ENCODE assay signal across 9 mouse cellular contexts in genomic region chr9:65179817-65180624, GRCm38 (mm10). TPM values are rescaled to one million over a fixed set of nuclear protein-coding genes. Genes with fewer than 3 reads are reported as not detected.
DNase-seq lines count a peak whose midpoint lies in the region; ATAC-seq lines count a peak whose summit lies in the region.
"Had no signal": no experiment of that assay in that cellular context is flagged by ENCODE, and none has a peak within 500 bp of the region (broad histone marks: within the 10 kb centered on the region; RNA-seq: fewer than 3 reads in every experiment).

No protein-coding gene starts in this region.

- ATAC-seq in hindbrain, embryonic 11.5 days (ENCODE audit: low FRiP score), result no peak
- ATAC-seq in midbrain, embryonic 11.5 days (ENCODE audit: low FRiP score), result no peak
- ATAC-seq in inflammation-experienced regulatory T-cells, adult 6 months, result no peak
- no peak for ATAC-seq in frontal cortex, adult (ENCODE audit: low TSS enrichment)

- no peak for DNase-seq in heart, embryonic 10.5 days (ENCODE audit: low spot score)
- no peak for DNase-seq in heart, postnatal 25 days (ENCODE audit: low spot score)
- DNase-seq in ES-CJ7 (ENCODE audit: low read depth, low spot score), result peak; percentile 72
- no peak for DNase-seq in hindbrain, embryonic 11.5 days (ENCODE audit: low spot score)
- peak; percentile 90 for DNase-seq in midbrain, embryonic 11.5 days (ENCODE audit: low spot score, missing footprints)
- DNase-seq in right cerebral cortex, postnatal 36 days (ENCODE audit: low spot score in 2 of 2), result no peak
- DNase-seq: adrenal gland, postnatal 14 days had no signal

- intact Hi-C loops in heart, postnatal 25 days (cut with DNase I), result no loop called here

- peak overlapping the region; percentile 37 for H3K4me3 ChIP-seq in heart, embryonic 10.5 days
- no peak overlapping the region for H3K4me3 ChIP-seq in hindbrain, embryonic 11.5 days (ENCODE audit: low read depth, low read length)
- no peak overlapping the region for H3K4me3 ChIP-seq in midbrain, embryonic 11.5 days (ENCODE audit: low read depth, low read length)

- H3K36me3 ChIP-seq in heart, embryonic 10.5 days, result peaks cover 33% of the 10 kb centered on the region
- H3K36me3 ChIP-seq in hindbrain, embryonic 11.5 days (ENCODE audit: control insufficient read depth, insufficient read depth, low read length), result peaks cover 22% of the 10 kb centered on the region; the same call in 1 of the 2 replicates
- H3K36me3 ChIP-seq in midbrain, embryonic 11.5 days (ENCODE audit: control insufficient read depth, insufficient read depth, low read length), result peaks cover 28% of the 10 kb centered on the region

- H3K27me3 ChIP-seq in heart, embryonic 10.5 days (ENCODE audit: insufficient read depth, poor library complexity, severe bottlenecking), result 0 out of 2 replicates have a peak, but pooled peaks cover 31% of the 10 kb centered on the region
- no peaks in the 10 kb centered on the region for H3K27me3 ChIP-seq in hindbrain, embryonic 11.5 days (ENCODE audit: control insufficient read depth, insufficient read depth, low read length)
- no peaks in the 10 kb centered on the region for H3K27me3 ChIP-seq in midbrain, embryonic 11.5 days (ENCODE audit: control insufficient read depth, insufficient read depth, low read length)

- H3K9me3 ChIP-seq in heart, embryonic 10.5 days, result no peaks in the 10 kb centered on the region
- no peaks in the 10 kb centered on the region for H3K9me3 ChIP-seq in hindbrain, embryonic 11.5 days (ENCODE audit: control insufficient read depth, low read length)
- H3K9me3 ChIP-seq in midbrain, embryonic 11.5 days (ENCODE audit: control insufficient read depth, low read length), result no peaks in the 10 kb centered on the region

- H3K9ac ChIP-seq in hindbrain, embryonic 11.5 days (ENCODE audit: low read depth, low read length), result peak overlapping the region; percentile 36
- H3K9ac ChIP-seq in midbrain, embryonic 11.5 days (ENCODE audit: low read length), result peak overlapping the region; percentile 46

- no peak overlapping the region for H3K4me2 ChIP-seq in hindbrain, embryonic 11.5 days (replicated peaks; ENCODE audit: low read depth, low read length)
- no peak overlapping the region for H3K4me2 ChIP-seq in midbrain, embryonic 11.5 days

- peaks cover 61% of the 10 kb centered on the region for H3K4me1 ChIP-seq in heart, embryonic 10.5 days
- peaks cover 60% of the 10 kb centered on the region for H3K4me1 ChIP-seq in hindbrain, embryonic 11.5 days (replicated peaks; ENCODE audit: control insufficient read depth, insufficient read depth, low read length)
- H3K4me1 ChIP-seq in midbrain, embryonic 11.5 days (ENCODE audit: control insufficient read depth, insufficient read depth, low read length), result peaks cover 75% of the 10 kb centered on the region

- 23% methylated on average over 17 of the region's 17 CpGs for WGBS in heart, embryonic 10.5 days
- WGBS in hindbrain, embryonic 11.5 days, result 19% methylated on average over 17 of the region's 17 CpGs
- 18% methylated on average over 17 of the region's 17 CpGs for WGBS in midbrain, embryonic 11.5 days

- H3K27ac ChIP-seq in heart, embryonic 10.5 days, result peak overlapping the region; percentile 84
- H3K27ac ChIP-seq in hindbrain, embryonic 11.5 days (ENCODE audit: low read depth, low read length), result peak overlapping the region; percentile 98
- H3K27ac ChIP-seq in midbrain, embryonic 11.5 days (ENCODE audit: low read depth, low read length), result peak overlapping the region; percentile 99

RNA-seq across cellular contexts. Expression of gene Parp16, which starts 15.1 kb away (rescaled TPM):
- polyA plus RNA-seq in heart, embryonic 10.5 days (2016; fragmentation: Nextera tagmentation; extraction: Ambion mirVana), result 4.8 and 5.8 TPM in 2 replicates
- 1 to 10 TPM; 4.2 TPM for total RNA-seq in heart, postnatal 25 days (2021)
- polyA plus RNA-seq in hindbrain, embryonic 11.5 days (2014; fragmentation: Nextera tagmentation; extraction: Ambion mirVana), result 4.0 and 6.5 TPM in 2 replicates
- 5.2 and 6.4 TPM in 2 replicates for polyA plus RNA-seq in midbrain, embryonic 11.5 days (2014; fragmentation: Nextera tagmentation; extraction: Ambion mirVana)
- 1 to 10 TPM; 5.4 to 8.0 (median 5.8) TPM for polyA plus RNA-seq in inflammation-experienced regulatory T-cells, adult 6 months (2017; shearing (Covaris generic))

RNA-seq across cellular contexts. Expression of gene Igdcc3, which starts 39.0 kb away (rescaled TPM):
- 26.8 and 65.0 TPM in 2 replicates for polyA plus RNA-seq in heart, embryonic 10.5 days (2016; fragmentation: Nextera tagmentation; extraction: Ambion mirVana)
- total RNA-seq in heart, postnatal 25 days (2021), result under 1 TPM in 1 of 2 experiments, not detected in 1; 0.08 TPM
- 46.0 and 49.6 TPM in 2 replicates for polyA plus RNA-seq in hindbrain, embryonic 11.5 days (2014; fragmentation: Nextera tagmentation; extraction: Ambion mirVana)
- 115 and 145 TPM in 2 replicates for polyA plus RNA-seq in midbrain, embryonic 11.5 days (2014; fragmentation: Nextera tagmentation; extraction: Ambion mirVana)
- not detected for polyA plus RNA-seq in inflammation-experienced regulatory T-cells, adult 6 months (2017; shearing (Covaris generic))

Comparison
In these comparisons a context has a peak if more than half of its experiments do, and no peak if none do; other contexts are left out.
1. DNase-seq: peak in ES-CJ7 (single experiment) and midbrain, embryonic 11.5 days (single experiment); none in heart, embryonic 10.5 days (single experiment), heart, postnatal 25 days (single experiment), hindbrain, embryonic 11.5 days (single experiment) and right cerebral cortex, postnatal 36 days (0 of 2).
2. RNA of gene Igdcc3, which starts 39.0 kb away (polyA plus RNA-seq): 115 to 145 TPM in midbrain, embryonic 11.5 days, 26.8 to 65.0 TPM in heart, embryonic 10.5 days and 46.0 to 49.6 TPM in hindbrain, embryonic 11.5 days; not detected in inflammation-experienced regulatory T-cells, adult 6 months; every median in the first group is over 10 times any median in the second.
3. Peak in every context shown above with its lines, with median percentiles within 50 percentile points of each other: H3K27ac ChIP-seq.